Mouse (Mus musculus) cerebellum, adult 2 months (tissue): ENCODE data around the gene Gzf1. TPM values are rescaled to one million over a fixed set of nuclear protein-coding genes. Genes with fewer than 3 reads are reported as not detected.
A peak's percentile ranks its signal among the peaks of the same experiment; 100 is the strongest.

Experiments
- DNase-seq, 2 experiments: peaks; one replicate each; pipeline ENCODE4 v3.0.0; 2021
- H3K27ac ChIP-seq: fragments of 200-500 bp; 2 replicates; pipeline ENCODE4 v1.5.1; 2012; ENCODE audit warnings: low read length, control low read depth, inconsistent platforms; ENCODE audit not compliant: insufficient read depth
- H3K27me3 ChIP-seq: fragments of 200-500 bp; 2 replicates; pipeline ENCODE4 v1.6.1; 2012; ENCODE audit warnings: inconsistent platforms, mild to moderate bottlenecking, low read length, moderate library complexity; ENCODE audit not compliant: control insufficient read depth, insufficient read depth
- H3K4me1 ChIP-seq: fragments of 200-500 bp; 2 replicates; pipeline ENCODE4 v1.6.1; 2011; ENCODE audit warnings: low read length; ENCODE audit not compliant: control insufficient read depth, insufficient read depth
- H3K4me3 ChIP-seq: fragments of 200-500 bp; replicated peaks from 2 replicates; pipeline ENCODE3; 2011; ENCODE audit warnings: mild to moderate bottlenecking, low read depth, low read length, control low read depth; ENCODE audit not compliant: insufficient read depth
- CTCF ChIP-seq: fragments of 200-500 bp; IDR thresholded peaks from 2 replicates; pipeline ENCODE4 v1.5.1; 2011; ENCODE audit warnings: low read depth, mild to moderate bottlenecking, control low read depth, low read length, moderate library complexity, borderline replicate concordance; ENCODE audit not compliant: insufficient read depth
- POLR2A ChIP-seq: fragments of 200-500 bp; IDR thresholded peaks from 2 replicates; pipeline ENCODE4 v1.6.1; 2011; ENCODE audit warnings: low read length, control low read depth, borderline replicate concordance; ENCODE audit not compliant: insufficient read depth
- WGBS: fragments of 180-500 bp; shearing (Covaris S2); methylation state at CpG from one replicate; pipeline ENCODE4 v1.1.7; 2018; 5-methylcytosine and 5-hydroxymethylcytosine counted together
- polyA plus RNA-seq: library from polyadenylated mRNA; depleted of rRNA; stranded (reverse); fragments of >200 nt; gene quantifications from 2 replicates; pipeline ENCODE4 v1.2.3, GENCODE M21; 2012; rRNA removed

The Gzf1 gene
- 17.8 and 18.7 TPM in 2 replicates for polyA plus RNA-seq

DNA sequence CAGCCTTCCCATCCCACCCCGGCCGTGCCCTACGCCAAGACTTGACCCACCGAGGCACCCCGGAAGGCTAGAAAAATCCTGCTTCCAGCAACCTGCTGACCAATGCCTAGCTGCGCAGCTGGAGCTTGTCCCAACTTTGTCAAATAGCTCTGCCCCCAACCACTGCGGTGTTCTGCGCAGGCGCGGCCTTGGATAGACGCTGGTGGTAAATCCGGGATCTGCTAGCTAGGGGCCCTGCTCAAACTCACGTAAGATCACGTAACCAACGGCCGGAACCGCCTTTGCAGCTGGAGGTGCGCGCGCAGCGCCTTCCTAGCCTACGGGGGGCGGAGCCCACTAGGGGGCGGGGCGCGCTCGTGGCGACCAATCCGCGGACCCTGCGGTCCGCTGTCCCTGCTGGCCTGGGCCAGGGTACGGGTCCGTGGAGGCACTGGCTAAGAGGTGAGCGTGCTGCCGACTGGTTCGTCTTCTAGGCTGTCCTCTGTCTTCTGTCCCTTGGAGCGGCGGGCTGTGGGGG, at the start of gene Gzf1:
TSS of gene Gzf1 (plus strand) at position 249 of the 517 bp plus-strand sequence.
- H3K27ac ChIP-seq, result peak within 1 kb of the TSS; percentile 46
- no peaks in the 10 kb centered on the region for H3K27me3 ChIP-seq
- peak; percentile 74 for TF ChIP-seq POLR2A
- no peak for TF ChIP-seq CTCF
- under 1% methylated on average over 39 of the region's 39 CpGs for WGBS
- H3K4me1 ChIP-seq, result peaks cover 4% of the 10 kb centered on the region
- H3K4me3 ChIP-seq, result peak within 1 kb of the TSS; percentile 72
- peak; percentile 98 for DNase-seq

DNA sequence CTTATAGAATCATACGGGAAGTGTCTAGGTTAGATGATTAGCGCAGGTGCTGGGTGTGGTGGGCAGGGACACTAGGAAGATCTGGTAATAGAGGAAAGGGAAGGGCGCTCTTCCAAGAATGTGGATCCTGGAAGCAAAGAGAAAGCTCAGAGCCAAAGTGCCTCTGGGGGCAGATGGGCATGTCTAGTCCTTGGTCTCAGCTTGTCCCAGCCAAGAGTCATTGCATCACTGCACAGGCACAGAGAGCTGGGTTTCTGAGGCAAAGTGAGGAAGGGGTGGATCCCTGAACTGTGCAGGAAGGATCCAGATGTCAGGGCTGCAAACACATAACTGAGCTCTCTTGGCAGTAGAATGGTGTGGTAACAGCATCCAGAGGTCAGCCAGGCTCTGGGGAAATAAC, 49.2 kb upstream of the Gzf1 start:
- Histone ChIP-seq H3K27me3 (no peaks in the 10 kb centered on the region), H3K4me1 (no peaks in the 10 kb centered on the region), H3K27ac (no peak overlapping the region), H3K4me3 (no peak overlapping the region)
- no peak for DNase-seq
- TF ChIP-seq POLR2A (no peak), CTCF (no peak)
- WGBS, result 68% methylated on average over 3 of the region's 3 CpGs

DNA sequence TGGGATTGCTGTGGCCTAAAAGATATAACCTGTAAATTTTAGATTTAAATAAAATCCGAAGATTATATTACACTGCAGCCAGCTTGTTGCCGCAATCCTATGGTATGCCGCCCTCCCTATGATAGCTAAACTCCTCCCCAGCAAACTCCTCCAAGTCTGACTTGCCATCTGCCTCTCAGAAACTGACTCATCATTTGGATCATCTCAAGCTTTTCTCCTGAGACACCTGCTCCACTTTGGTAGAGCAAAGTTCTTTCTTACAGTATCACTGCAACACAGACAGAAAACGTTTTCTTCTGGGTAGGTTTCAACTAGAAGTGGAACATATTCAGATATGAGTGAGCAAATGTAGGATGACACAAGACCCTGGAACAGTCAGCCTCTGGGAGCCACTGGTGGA, 46.4 kb upstream of the Gzf1 start:
- Histone ChIP-seq H3K4me3 (no peak overlapping the region), H3K27ac (no peak overlapping the region), H3K27me3 (no peaks in the 10 kb centered on the region), H3K4me1 (no peaks in the 10 kb centered on the region)
- 73% methylated on average over 4 of the region's 4 CpGs for WGBS
- TF ChIP-seq POLR2A (no peak), CTCF (no peak)
- no peak for DNase-seq

DNA sequence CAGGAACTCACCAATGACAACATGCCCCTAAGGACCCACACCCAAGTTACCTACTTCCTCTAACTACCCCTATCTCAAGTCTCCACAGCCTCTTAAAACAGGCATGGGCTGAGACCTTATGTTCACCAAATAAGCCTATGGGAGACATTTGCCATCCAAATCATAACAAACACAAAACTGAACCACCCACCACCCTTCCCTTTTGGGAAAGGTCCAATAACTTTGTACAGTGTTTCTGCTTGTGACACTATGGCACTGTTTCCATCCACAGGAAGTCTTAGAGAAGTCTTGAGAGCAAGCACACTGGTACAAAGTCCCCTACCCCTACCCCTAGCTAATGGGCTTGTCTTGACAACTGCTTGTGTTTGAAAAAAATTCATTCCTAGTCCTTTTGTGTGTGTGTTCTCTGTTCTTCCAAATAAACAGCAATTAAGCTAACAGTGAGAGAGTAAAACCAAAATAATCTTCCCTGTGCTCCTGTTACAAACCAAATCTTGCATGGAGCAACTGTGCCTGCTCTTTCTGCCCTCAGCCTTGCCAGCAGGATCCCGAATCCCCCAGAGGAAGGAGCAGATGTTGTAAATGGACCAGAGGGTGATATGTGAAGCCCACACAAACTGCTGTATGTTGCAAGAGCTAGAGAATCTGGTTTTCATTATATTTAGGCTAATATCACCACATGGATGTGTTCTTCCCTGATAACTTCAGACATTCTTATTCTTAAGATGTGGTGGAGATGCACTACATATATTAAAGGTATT, 38.0 kb upstream of the Gzf1 start:
- 49% methylated on average over 1 of the region's 1 CpGs for WGBS
- no peak overlapping the region for H3K4me3 ChIP-seq
- DNase-seq, result no peak
- H3K4me1 ChIP-seq, result no peaks in the 10 kb centered on the region
- H3K27me3 ChIP-seq, result no peaks in the 10 kb centered on the region
- no peak overlapping the region for H3K27ac ChIP-seq
- TF ChIP-seq CTCF (no peak), POLR2A (no peak)

DNA sequence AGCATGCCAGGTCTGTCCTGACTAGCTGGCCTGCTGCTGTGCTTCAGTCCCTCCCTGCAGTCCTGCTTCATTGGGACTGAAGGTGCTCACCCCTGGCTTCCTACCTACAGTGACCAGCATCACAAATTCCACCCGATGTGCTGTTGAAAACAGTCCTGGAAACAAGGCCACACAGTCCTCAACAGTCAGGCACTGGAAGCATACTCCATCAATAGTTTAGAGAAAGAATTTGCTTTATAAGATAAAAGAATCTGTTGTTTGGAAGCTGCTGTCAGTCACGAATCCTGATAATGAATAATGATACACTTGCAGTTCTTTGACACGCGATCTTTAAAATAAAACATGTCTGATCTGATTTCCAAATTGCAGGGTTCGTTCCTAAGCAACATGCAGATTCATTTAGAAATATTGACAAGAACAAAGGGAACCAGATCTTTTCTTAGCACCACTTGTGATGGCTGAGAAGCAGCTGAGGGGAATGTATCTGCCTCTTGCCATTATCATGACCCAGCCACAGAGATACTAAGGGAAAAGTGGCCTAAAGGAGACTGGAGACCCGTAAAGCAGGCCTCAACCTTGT, 36.3 kb upstream of the Gzf1 start:
- WGBS, result 61% methylated on average over 6 of the region's 6 CpGs
- Histone ChIP-seq H3K27me3 (no peaks in the 10 kb centered on the region), H3K4me3 (no peak overlapping the region), H3K27ac (no peak overlapping the region), H3K4me1 (no peaks in the 10 kb centered on the region)
- TF ChIP-seq POLR2A (no peak), CTCF (no peak)
- no peak for DNase-seq

DNA sequence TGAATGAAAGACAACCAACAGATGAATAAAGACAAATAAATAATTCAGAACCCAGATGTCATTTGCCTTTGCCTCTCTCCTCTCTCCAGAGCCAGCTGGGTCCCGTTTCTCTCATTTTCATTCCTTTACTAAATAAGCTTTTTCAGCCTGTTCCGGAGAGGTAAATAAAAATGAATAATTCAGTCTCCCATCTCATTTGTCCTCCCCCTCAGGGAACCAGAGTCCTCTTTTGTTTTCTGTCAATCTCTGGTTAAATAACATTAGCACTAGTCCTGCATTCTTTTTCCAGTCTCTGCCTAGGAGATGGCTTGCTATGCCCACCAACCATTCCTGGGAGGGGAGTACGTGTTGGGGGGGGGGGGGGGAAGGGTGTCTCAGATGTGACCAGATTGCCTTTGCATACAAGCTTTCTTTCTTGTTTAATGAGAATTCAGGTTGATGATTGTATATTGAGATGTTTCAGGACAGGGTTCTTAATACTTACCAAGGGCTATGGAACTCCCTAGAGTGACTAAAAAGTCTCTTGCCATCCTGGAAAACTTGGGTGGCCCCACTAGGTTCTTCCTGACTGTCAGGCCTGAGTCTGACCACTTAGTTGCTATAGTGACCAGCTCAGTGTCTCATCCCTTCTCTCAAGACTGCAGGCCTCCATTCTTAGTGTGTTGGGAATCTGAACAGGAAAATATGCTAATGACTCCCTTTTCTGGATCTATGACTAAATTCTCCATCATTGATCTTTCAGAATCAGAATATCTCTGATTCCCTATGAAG, 30.1 kb upstream of the Gzf1 start:
- WGBS, result 10% methylated on average over 3 of the region's 3 CpGs
- no peak overlapping the region for H3K4me3 ChIP-seq
- no peaks in the 10 kb centered on the region for H3K27me3 ChIP-seq
- H3K4me1 ChIP-seq, result no peaks in the 10 kb centered on the region
- no peak for DNase-seq
- no peak overlapping the region for H3K27ac ChIP-seq
- no peak for TF ChIP-seq POLR2A
- no peak for TF ChIP-seq CTCF

DNA sequence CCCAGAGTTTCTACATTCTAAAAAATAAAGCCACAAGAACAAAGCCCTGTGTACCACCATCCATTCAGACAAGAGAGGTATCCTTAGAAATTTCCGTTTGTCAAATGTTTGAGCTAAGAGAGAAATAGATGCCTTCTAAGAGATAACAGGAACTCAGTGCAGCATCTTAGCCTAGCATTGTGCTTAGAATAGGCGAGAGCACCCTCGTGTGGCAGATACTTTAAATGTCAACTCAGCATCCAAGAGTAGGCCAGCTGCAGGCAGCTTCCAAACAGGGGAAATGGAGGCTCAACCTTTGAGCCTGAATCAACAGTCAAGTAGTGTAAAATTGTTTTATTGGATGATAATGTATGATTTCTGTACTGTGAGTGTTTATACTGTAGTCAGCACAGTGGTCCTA, 25.9 kb upstream of the Gzf1 start:
- Histone ChIP-seq H3K27me3 (no peaks in the 10 kb centered on the region), H3K4me1 (no peaks in the 10 kb centered on the region), H3K4me3 (no peak overlapping the region), H3K27ac (no peak overlapping the region)
- TF ChIP-seq POLR2A (no peak), CTCF (peak; percentile 66)
- peak; percentile 32 to 35 for DNase-seq
- 2% methylated on average over 3 of the region's 3 CpGs for WGBS

DNA sequence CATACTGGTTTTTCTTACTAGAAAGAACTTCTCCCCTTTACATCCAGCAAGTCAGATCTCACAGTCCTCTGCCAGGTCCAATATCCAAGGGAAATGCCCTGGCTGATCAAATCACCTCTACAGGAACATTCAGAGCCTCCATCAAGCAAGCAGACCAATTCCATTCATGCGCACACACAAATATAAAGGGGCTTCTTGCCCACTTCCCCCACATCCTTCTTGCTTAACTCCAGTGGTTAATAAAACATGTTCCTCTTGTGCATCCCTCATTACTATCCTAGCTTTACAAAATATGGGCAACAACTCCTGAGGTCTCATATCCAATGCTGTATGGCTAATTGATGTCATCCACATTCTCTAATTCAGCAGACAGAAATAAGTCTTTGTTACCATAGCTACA, 17.4 kb upstream of the Gzf1 start:
- WGBS, result 98% methylated on average over 1 of the region's 1 CpGs
- no peak for DNase-seq
- H3K4me1 ChIP-seq, result no peaks in the 10 kb centered on the region
- no peaks in the 10 kb centered on the region for H3K27me3 ChIP-seq
- no peak for TF ChIP-seq CTCF
- no peak for TF ChIP-seq POLR2A
- H3K4me3 ChIP-seq, result no peak overlapping the region
- H3K27ac ChIP-seq, result no peak overlapping the region
